Mouse (Mus musculus): ENCODE measurements around the gene Olfr273.
"Not testable (repeated sequence)": the region's sequence is repeated elsewhere in the genome, so short reads cannot be mapped to it uniquely, and the experiment has no call there.

- not testable (repeated sequence) for TF ChIP-seq CTCF (IDR thresholded peaks at IDR 0.05; ENCODE audit: low read depth, low read length); GATA1 (IDR thresholded peaks at IDR 0.05; ENCODE audit: borderline replicate concordance, low read length); POLR2AphosphoS5 (IDR thresholded peaks at IDR 0.05; ENCODE audit: insufficient replicate concordance, low read depth, low read length); TAL1 (conservative IDR thresholded peaks at IDR 0.05; ENCODE audit: low read depth, low read length); GATA2 (IDR thresholded peaks at IDR 0.05; ENCODE audit: borderline replicate concordance, low read depth, low read length)
Measured at GRCm38 (mm10) chr4:52845411-52845810, 13.6 kb downstream of the Olfr273 start.
